Mouse (Mus musculus): Measurements from ENCODE around the gene Scgn.

- no peak for TF ChIP-seq EP300 (IDR thresholded peaks at IDR 0.05; ENCODE audit: low read depth)
- no peak for TF ChIP-seq CTCF (IDR thresholded peaks at IDR 0.05; ENCODE audit: low read depth)
Measured at GRCm38 (mm10) chr13:23917674-23918073, 73.3 kb downstream of the Scgn start.
